Mouse (Mus musculus): ENCODE results near the gene Vmn1r104. TPM values are rescaled to one million over a fixed set of nuclear protein-coding genes. Genes with fewer than 3 reads are reported as not detected.
"Not testable (repeated sequence)": the region's sequence is repeated elsewhere in the genome, so short reads cannot be mapped to it uniquely, and the experiment has no call there.

The Vmn1r104 gene
- not detected in 2 replicates for polyA plus RNA-seq (2016; fragmentation: Nextera tagmentation; extraction: Ambion mirVana)

GRCm38 (mm10) chr7:20533537-20533936, at the start of gene Vmn1r104:
Gene Vmn1r104 (plus strand): TSS chr7:20533837.
- not testable (repeated sequence) for H3K9me3 ChIP-seq (replicated peaks); H3K4me1 ChIP-seq; H3K27ac ChIP-seq; H3K36me3 ChIP-seq; H3K4me2 ChIP-seq; ATAC-seq; H3K27me3 ChIP-seq (replicated peaks); H3K4me3 ChIP-seq; H3K9ac ChIP-seq
- WGBS (ENCODE audit: insufficient replicate concordance), result no CpG with 5 or more reads among the region's 3 CpGs

- not testable (repeated sequence) for H3K9me3 ChIP-seq (replicated peaks); H3K27ac ChIP-seq; H3K4me2 ChIP-seq; H3K36me3 ChIP-seq; ATAC-seq; H3K27me3 ChIP-seq (replicated peaks); H3K9ac ChIP-seq; H3K4me1 ChIP-seq; H3K4me3 ChIP-seq
- WGBS (ENCODE audit: insufficient replicate concordance), result no CpG with 5 or more reads among the region's 3 CpGs
These were observed 23.2 kb upstream of the Vmn1r104 start, which contains the start of gene Vmn1r103 for GRCm38 (mm10) chr7:20510434-20510833. Gene Vmn1r103 (minus strand): TSS chr7:20510534.

- not testable (repeated sequence) for H3K4me3 ChIP-seq; H3K4me2 ChIP-seq; H3K36me3 ChIP-seq; H3K27ac ChIP-seq; H3K9ac ChIP-seq; H3K27me3 ChIP-seq (replicated peaks); H3K9me3 ChIP-seq (replicated peaks); H3K4me1 ChIP-seq; ATAC-seq
- WGBS (ENCODE audit: insufficient replicate concordance), result no CpG with 5 or more reads among the region's 1 CpGs
These were observed 12.0 kb downstream of the Vmn1r104 start, which contains the start of gene Gm5726 for GRCm38 (mm10) chr7:20545657-20546056. Gene Gm5726 (minus strand): TSS chr7:20545757.

- not testable (repeated sequence) for H3K4me1 ChIP-seq; H3K9me3 ChIP-seq (replicated peaks); H3K9ac ChIP-seq; H3K4me2 ChIP-seq; H3K36me3 ChIP-seq; H3K4me3 ChIP-seq; ATAC-seq; H3K27me3 ChIP-seq (replicated peaks); H3K27ac ChIP-seq
- WGBS (ENCODE audit: insufficient replicate concordance), result no CpG with 5 or more reads among the region's 3 CpGs
These were observed 42.5 kb downstream of the Vmn1r104 start, which contains the start of gene Gm4141 for GRCm38 (mm10) chr7:20576141-20576540. Gene Gm4141 (minus strand): TSS chr7:20576241.

Other genes starting within 250 kb of the Vmn1r104 start
- gene Gm4133, start 199.8 kb upstream of the Vmn1r104 start, polyA plus RNA-seq (2016; fragmentation: Nextera tagmentation; extraction: Ambion mirVana), result not detected in 2 replicates
- gene Gm5728, start 158.4 kb upstream of the Vmn1r104 start, polyA plus RNA-seq (2016; fragmentation: Nextera tagmentation; extraction: Ambion mirVana), result not detected in 2 replicates
- gene Vmn1r100, start 115.9 kb upstream of the Vmn1r104 start, polyA plus RNA-seq (2016; fragmentation: Nextera tagmentation; extraction: Ambion mirVana), result not detected in 2 replicates
- not detected in 2 replicates for gene Vmn1r101, start 91.2 kb upstream of the Vmn1r104 start, polyA plus RNA-seq (2016; fragmentation: Nextera tagmentation; extraction: Ambion mirVana)
- not detected in 2 replicates for gene Gm10670, start 58.9 kb upstream of the Vmn1r104 start, polyA plus RNA-seq (2016; fragmentation: Nextera tagmentation; extraction: Ambion mirVana)
- not detected in 2 replicates for gene Vmn1r103, start 23.3 kb upstream of the Vmn1r104 start, polyA plus RNA-seq (2016; fragmentation: Nextera tagmentation; extraction: Ambion mirVana)
- gene Gm5726, start 11.9 kb downstream of the Vmn1r104 start, polyA plus RNA-seq (2016; fragmentation: Nextera tagmentation; extraction: Ambion mirVana), result not detected in 2 replicates
- not detected in 2 replicates for gene Gm4141, start 42.4 kb downstream of the Vmn1r104 start, polyA plus RNA-seq (2016; fragmentation: Nextera tagmentation; extraction: Ambion mirVana)
- gene Gm4513, start 65.2 kb downstream of the Vmn1r104 start, polyA plus RNA-seq (2016; fragmentation: Nextera tagmentation; extraction: Ambion mirVana), result not detected in 2 replicates
- gene Vmn1r107, start 135.1 kb downstream of the Vmn1r104 start, polyA plus RNA-seq (2016; fragmentation: Nextera tagmentation; extraction: Ambion mirVana), result not detected in 2 replicates
- not detected in 2 replicates for gene Vmn1r111, start 169.4 kb downstream of the Vmn1r104 start, polyA plus RNA-seq (2016; fragmentation: Nextera tagmentation; extraction: Ambion mirVana)
- gene Gm10668, start 196.8 kb downstream of the Vmn1r104 start, polyA plus RNA-seq (2016; fragmentation: Nextera tagmentation; extraction: Ambion mirVana), result not detected in 2 replicates
- not detected in 2 replicates for gene Vmn1r112, start 237.3 kb downstream of the Vmn1r104 start, polyA plus RNA-seq (2016; fragmentation: Nextera tagmentation; extraction: Ambion mirVana)

Data from liver, embryonic 12.5 days (tissue).